Mouse (Mus musculus) left cerebral cortex, postnatal 4 days (tissue): ENCODE results near the gene Olig2. TPM values are rescaled to one million over a fixed set of nuclear protein-coding genes. Genes with fewer than 3 reads are reported as not detected.
"Not testable (repeated sequence)": the region's sequence is repeated elsewhere in the genome, so short reads cannot be mapped to it uniquely, and the experiment has no call there.

ENCODE experiments used
- DNase-seq: peaks from one replicate; pipeline ENCODE4 v3.0.0-alpha.2; 2022
- intact Hi-C: fragments of 180-260 bp; cut with DNase I; formaldehyde crosslinking; loops from one replicate; pipeline ENCODE4 v1.15.1; 2025
- total RNA-seq, 2 experiments: library from RNA; stranded (reverse); gene quantifications; 2 replicates each; pipeline ENCODE4 v1.2.3; 2021

The Olig2 gene
- total RNA-seq, 2 experiments from 2014 or later = 30.9 to 34.9 TPM

- intact Hi-C loops = no loop called here
- no peak for DNase-seq
These were observed 1.0 kb downstream of the Olig2 start for GRCm38 (mm10) chr16:91226038-91226882.

GRCm38 (mm10) chr16:91226883-91227759 is 1.9 kb downstream of the Olig2 start:
- DNase-seq = no peak

GRCm38 (mm10) chr16:91227760-91228043 is 2.4 kb downstream of the Olig2 start:
- no peak for DNase-seq
- intact Hi-C loops = no loop called here

More at GRCm38 (mm10) chr16:91226883-91227759, 1.9 kb downstream of the Olig2 start:
- intact Hi-C loops = no loop called here

- DNase-seq = no peak
- intact Hi-C loops = no loop called here
These were observed 3.2 kb downstream of the Olig2 start for GRCm38 (mm10) chr16:91228238-91229071.

GRCm38 (mm10) chr16:91229072-91229348 is 3.8 kb downstream of the Olig2 start:
- DNase-seq = no peak
- intact Hi-C loops = no loop called here

- DNase-seq = no peak
- intact Hi-C loops = no loop called here
These were observed 4.4 kb downstream of the Olig2 start for GRCm38 (mm10) chr16:91229643-91230042.

- DNase-seq = peak; percentile 51
- intact Hi-C loops = no loop called here
These were observed 6.7 kb downstream of the Olig2 start for GRCm38 (mm10) chr16:91231781-91232469.

DNA sequence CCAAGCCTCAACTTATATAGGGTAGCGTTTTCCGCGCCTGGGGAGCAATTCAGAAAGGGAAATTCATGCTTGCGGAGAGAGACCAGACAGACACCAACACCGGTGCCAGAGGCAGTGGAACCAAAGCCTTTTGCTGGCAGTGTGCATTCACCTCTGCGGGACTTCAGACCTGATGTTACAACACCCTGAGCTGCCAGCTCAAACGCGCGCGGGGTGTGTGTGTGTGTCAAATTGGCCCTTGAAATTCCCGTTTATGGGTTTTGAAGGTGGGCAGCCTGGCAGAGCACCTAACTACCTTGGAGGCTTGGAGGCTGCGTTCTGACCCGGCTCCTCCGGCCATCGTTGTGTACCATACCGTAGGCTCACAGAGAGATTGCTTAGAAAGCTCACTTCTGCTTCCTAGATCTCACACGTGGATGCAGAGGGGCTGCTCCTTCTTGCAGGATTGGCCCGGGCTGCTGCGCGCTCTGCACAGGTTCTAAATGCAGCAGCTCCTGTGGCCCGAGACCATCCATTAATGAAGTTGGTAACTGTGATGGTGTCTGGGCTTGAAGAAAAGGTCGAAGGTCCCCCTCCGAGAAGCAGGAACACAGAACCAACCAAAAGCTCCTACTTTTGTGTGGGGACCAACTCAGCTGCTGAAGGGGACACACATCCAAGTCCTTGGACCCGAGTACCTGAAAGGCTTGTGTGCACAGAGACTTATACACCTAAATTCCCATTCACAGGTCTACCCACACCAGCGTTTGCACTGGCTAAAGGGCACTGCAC is 7.4 kb downstream of the Olig2 start:
- intact Hi-C loops = no loop called here
- no peak for DNase-seq

DNA sequence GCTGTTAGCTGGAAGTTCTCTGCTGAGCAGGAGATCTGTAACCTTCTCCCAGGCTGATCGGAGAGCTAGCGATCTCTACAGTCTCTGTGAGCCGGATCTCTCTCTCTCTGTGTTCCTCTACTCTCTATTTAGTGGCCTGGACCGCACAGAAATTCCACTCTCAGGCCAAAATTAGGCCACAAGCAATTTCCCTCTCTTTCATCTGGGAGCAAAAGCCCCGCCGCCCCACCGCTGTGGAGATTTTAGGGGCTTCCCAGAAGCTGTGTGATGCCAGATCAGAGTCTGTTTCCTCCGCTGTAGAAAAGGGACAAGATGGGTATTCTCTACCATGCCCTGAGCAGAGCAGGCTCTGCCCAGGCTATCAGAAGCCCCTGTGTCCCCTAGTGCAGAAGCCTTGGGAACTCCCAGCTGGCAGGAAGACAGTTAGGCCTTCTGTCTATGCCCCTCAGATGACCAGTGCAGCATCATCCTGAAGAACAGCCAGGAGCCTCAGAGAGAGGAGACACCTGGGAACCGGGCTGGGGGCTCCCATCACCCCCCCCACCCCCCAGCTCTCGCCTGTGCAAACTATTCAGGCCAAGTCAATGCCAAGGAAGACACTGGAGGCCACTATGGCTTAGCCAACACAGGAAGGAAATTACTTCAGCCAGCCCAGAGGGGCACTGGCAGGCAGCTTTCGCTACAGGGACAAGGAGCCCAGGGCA is 8.1 kb downstream of the Olig2 start:
- DNase-seq = no peak
- intact Hi-C loops = no loop called here

DNA sequence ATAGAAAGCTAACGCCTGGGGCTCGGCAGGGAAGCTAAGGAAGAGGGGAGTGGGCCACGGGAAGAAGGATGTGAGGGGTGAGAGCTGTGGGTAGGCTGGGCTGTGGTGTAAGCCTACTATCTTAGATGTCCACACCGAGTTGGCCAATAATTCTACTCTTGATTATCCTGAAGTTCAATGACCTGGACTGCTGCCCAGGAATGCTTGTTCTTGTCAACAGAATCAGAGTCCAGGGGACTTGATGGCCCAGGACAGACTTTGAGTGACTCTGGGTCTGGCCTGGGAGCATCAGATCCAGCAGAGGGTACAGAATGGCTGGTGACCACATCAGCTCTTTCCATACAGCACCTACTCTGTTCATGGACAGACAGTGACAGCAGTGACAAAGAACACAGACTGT is 13.8 kb downstream of the Olig2 start:
- intact Hi-C loops = no loop called here
- no peak for DNase-seq

DNA sequence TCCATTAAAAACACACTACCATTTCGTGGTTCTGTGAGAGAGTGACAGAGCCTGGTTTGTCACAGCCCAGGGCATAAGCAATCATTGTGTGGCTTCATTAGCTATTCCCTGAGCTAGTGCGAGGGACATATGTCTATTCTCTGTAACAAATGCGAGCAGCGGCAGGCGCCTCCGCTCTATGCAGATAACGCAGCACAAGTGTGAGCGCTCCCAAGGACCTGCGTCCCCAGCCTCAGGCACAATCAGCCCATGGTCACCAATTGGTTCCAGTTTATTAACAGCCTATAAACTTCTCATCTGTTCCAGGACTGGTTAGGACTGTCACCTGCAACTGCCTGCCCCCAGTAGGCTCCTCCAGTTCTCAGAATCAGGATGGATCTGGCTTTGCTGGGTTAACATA is 21.0 kb downstream of the Olig2 start:
- intact Hi-C loops = no loop called here
- peak; percentile 31 for DNase-seq

GRCm38 (mm10) chr16:91255419-91256164 is 30.3 kb downstream of the Olig2 start:
- intact Hi-C loops, DNase-seq: not testable (repeated sequence)

GRCm38 (mm10) chr16:91258956-91259355 is 33.7 kb downstream of the Olig2 start:
- intact Hi-C loops = no loop called here
- DNase-seq = no peak

DNA sequence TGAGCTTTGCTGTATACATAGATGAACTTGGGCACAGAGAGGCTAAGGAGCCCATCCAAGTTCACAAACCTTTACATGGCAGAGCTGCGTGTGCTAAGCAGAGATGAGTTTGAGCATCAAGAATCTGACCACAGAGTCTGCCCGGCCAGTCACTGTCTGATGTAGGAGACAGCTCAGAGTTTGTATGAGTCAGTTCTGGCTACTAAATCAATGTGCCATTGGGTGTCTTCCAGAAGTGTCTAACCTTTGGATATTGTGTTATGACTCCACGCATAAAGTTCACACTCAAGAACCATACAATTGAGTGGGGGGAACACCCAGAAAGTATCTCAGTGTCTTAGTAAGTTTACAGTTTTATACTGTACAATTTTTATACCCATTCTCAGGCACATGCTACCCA is 35.6 kb downstream of the Olig2 start:
- DNase-seq = no peak
- intact Hi-C loops = no loop called here

- intact Hi-C loops = no loop called here
- peak; percentile 33 for DNase-seq
These were observed 37.4 kb downstream of the Olig2 start for GRCm38 (mm10) chr16:91262467-91263220.

DNA sequence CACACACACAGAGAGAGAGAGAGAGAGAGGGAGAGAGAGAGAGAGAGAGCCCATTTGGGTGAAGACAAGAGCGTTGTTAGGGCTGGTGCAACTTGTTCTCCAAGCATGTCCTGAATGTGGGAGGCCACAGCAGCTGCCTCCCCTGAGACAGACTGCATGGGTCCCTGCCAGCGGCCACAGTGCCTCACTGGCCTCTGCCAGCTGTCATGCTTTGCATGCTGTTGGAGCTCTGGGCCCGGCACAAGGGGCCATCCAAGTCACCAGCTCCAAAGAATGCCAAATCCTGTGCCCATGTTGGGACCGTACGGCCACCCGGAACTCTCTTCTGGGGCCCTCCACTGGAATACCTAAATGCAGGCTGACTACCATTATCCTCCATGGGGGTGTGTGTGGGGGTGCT is 40.7 kb downstream of the Olig2 start:
- DNase-seq = peak; percentile 84
- intact Hi-C loops = no loop called here

GRCm38 (mm10) chr16:91268724-91269452 is 43.6 kb downstream of the Olig2 start:
- intact Hi-C loops = no loop called here
- no peak for DNase-seq
